Mouse (Mus musculus) liver, embryonic 14.5 days (tissue): ENCODE data around the gene Tm9sf4. TPM values are rescaled to one million over a fixed set of nuclear protein-coding genes. Genes with fewer than 3 reads are reported as not detected.

Experiments used
- ATAC-seq: fragments of 200-750 bp; cut with Nextera tagmentation; 2 replicates; pipeline ENCODE4 v1.8.0; 2017; ENCODE audit warnings: moderate number of reproducible peaks, mild to moderate bottlenecking, moderate library complexity; ENCODE audit not compliant: insufficient read depth
- DNase-seq, 3 experiments: peaks; one replicate each; pipeline ENCODE4 v3.0.0-alpha.2; 2012 to 2013; ENCODE audit warnings: low read depth in 3 of 3, low spot score in 3 of 3
- H3K27ac ChIP-seq: fragments of 300-500 bp; sonication (generic); 2 replicates; pipeline ENCODE4 v1.5.1; 2014; ENCODE audit warnings: moderate library complexity, mild to moderate bottlenecking, control low read depth, inconsistent platforms
- H3K27me3 ChIP-seq: fragments of 300-500 bp; sonication (generic); 2 replicates; pipeline ENCODE4 v1.6.1; 2014; ENCODE audit warnings: mild to moderate bottlenecking, low read length, moderate library complexity; ENCODE audit not compliant: control insufficient read depth, insufficient read depth
- H3K36me3 ChIP-seq: fragments of 300-500 bp; sonication (generic); replicated peaks from 2 replicates; pipeline ENCODE4 v1.6.1; 2014; ENCODE audit warnings: low read depth; ENCODE audit not compliant: control insufficient read depth, insufficient read depth
- H3K4me1 ChIP-seq, 2 experiments: fragments of 200-500 bp in 1 of 2; fragments of 300-500 bp in 1 of 2; sonication (generic) in 1 of 2; replicated peaks; 2 replicates each; pipeline ENCODE4 v1.6.1; 2012 to 2014; ENCODE audit warnings: antibody characterized with exemption in 1 of 2, inconsistent platforms in 1 of 2, low read length in 1 of 2; ENCODE audit not compliant: control insufficient read depth in 2 of 2, insufficient read depth in 2 of 2
- H3K4me2 ChIP-seq: fragments of 300-500 bp; sonication (generic); 2 replicates; pipeline ENCODE4 v1.6.1; 2014; ENCODE audit warnings: low read depth, mild to moderate bottlenecking, control low read depth, moderate library complexity
- H3K4me3 ChIP-seq, 2 experiments: fragments of 200-500 bp in 1 of 2; fragments of 300-500 bp in 1 of 2; sonication (generic) in 1 of 2; 2 replicates each; pipeline ENCODE4 v1.5.1; 2012 to 2014; ENCODE audit warnings: low read depth in 2 of 2, low read length in 2 of 2, mild to moderate bottlenecking in 2 of 2, control low read depth in 1 of 2, inconsistent platforms in 1 of 2, moderate library complexity in 1 of 2; ENCODE audit not compliant: insufficient read depth in 1 of 2
- H3K9ac ChIP-seq: fragments of 300-500 bp; sonication (generic); replicated peaks from 2 replicates; pipeline ENCODE4 v1.6.1; 2014; ENCODE audit warnings: mild to moderate bottlenecking, control low read depth, moderate library complexity
- H3K9me3 ChIP-seq: fragments of 300-500 bp; sonication (generic); 2 replicates; pipeline ENCODE4 v1.6.1; 2016; ENCODE audit warnings: low read length, mixed read lengths; ENCODE audit not compliant: control insufficient read depth
- CTCF ChIP-seq: IDR thresholded peaks from 2 replicates; pipeline ENCODE4 v1.5.1; 2016; ENCODE audit warnings: antibody characterized with exemption, low read depth, control low read depth
- EP300 ChIP-seq: IDR thresholded peaks from 2 replicates; pipeline ENCODE4 v1.6.1; 2016; ENCODE audit warnings: antibody characterized with exemption, low read depth
- WGBS: fragments of 180-500 bp; shearing (Covaris S2); extraction: QIAGEN DNeasy Blood & Tissue Kit; methylation state at CpG from one replicate; pipeline ENCODE4 v1.1.7; 2014; ENCODE audit not compliant: insufficient replicate concordance; 5-methylcytosine and 5-hydroxymethylcytosine counted together
- polyA plus RNA-seq, 2 experiments: library from polyadenylated mRNA; depleted of rRNA in 1 of 2; stranded (reverse) in 1 of 2; unstranded in 1 of 2; fragments of >200 nt; fragmentation: Nextera tagmentation in 1 of 2; extraction: Ambion mirVana in 1 of 2; gene quantifications; 2 replicates each; pipeline versions ENCODE4 v1.2.1 to v1.2.3; 2012 to 2014

Gene Tm9sf4
- polyA plus RNA-seq, 2 experiments = 13.0 to 23.7 TPM

GRCm38 (mm10) chr2:153237891-153238290 lies 76.8 kb downstream of the Tm9sf4 start:
- DNase-seq (no peak), ATAC-seq (no peak)
- peaks cover 63% of the 10 kb centered on the region for H3K36me3 ChIP-seq
- peak overlapping the region; percentile 88 for H3K27ac ChIP-seq
- peak overlapping the region; percentile 97 for H3K4me2 ChIP-seq
- peak overlapping the region; percentile 14 to 88; a peak in 3 of 4 replicates for H3K4me3 ChIP-seq
- H3K4me1 ChIP-seq = peaks cover 30 to 31% of the 10 kb centered on the region in 2 experiments
- H3K9ac ChIP-seq = peak overlapping the region; percentile 97
- TF ChIP-seq CTCF (no peak), EP300 (no peak)
- H3K27me3 ChIP-seq = no peaks in the 10 kb centered on the region
- H3K9me3 ChIP-seq = no peaks in the 10 kb centered on the region
- 81% methylated on average over 4 of the region's 4 CpGs for WGBS

GRCm38 (mm10) chr2:153238406-153238805 lies 77.3 kb downstream of the Tm9sf4 start:
- H3K9me3 ChIP-seq = no peaks in the 10 kb centered on the region
- peak overlapping the region; percentile 88 for H3K27ac ChIP-seq
- DNase-seq (no peak), ATAC-seq (no peak)
- 47% methylated on average over 2 of the region's 2 CpGs for WGBS
- peak overlapping the region; percentile 82 to 88 for H3K4me3 ChIP-seq
- H3K36me3 ChIP-seq = peaks cover 58% of the 10 kb centered on the region
- peak overlapping the region; percentile 97 for H3K4me2 ChIP-seq
- peak overlapping the region; percentile 97 for H3K9ac ChIP-seq
- H3K27me3 ChIP-seq = no peaks in the 10 kb centered on the region
- H3K4me1 ChIP-seq = peaks cover 31 to 33% of the 10 kb centered on the region in 2 experiments
- TF ChIP-seq CTCF (no peak), EP300 (no peak)

- peak overlapping the region; percentile 97 for H3K9ac ChIP-seq
- peaks cover 50% of the 10 kb centered on the region for H3K36me3 ChIP-seq
- no peaks in the 10 kb centered on the region for H3K27me3 ChIP-seq
- 40% methylated on average over 7 of the region's 7 CpGs for WGBS
- peak overlapping the region; percentile 88 for H3K27ac ChIP-seq
- H3K9me3 ChIP-seq = no peaks in the 10 kb centered on the region
- H3K4me1 ChIP-seq = peaks cover 31 to 33% of the 10 kb centered on the region in 2 experiments
- TF ChIP-seq EP300 (no peak), CTCF (no peak)
- H3K4me3 ChIP-seq = peak overlapping the region; percentile 82 to 88
- no peak for DNase-seq
- peak overlapping the region; percentile 97 for H3K4me2 ChIP-seq
- ATAC-seq = no peak
Measured at GRCm38 (mm10) chr2:153239021-153239859, 78.1 kb downstream of the Tm9sf4 start.

DNA sequence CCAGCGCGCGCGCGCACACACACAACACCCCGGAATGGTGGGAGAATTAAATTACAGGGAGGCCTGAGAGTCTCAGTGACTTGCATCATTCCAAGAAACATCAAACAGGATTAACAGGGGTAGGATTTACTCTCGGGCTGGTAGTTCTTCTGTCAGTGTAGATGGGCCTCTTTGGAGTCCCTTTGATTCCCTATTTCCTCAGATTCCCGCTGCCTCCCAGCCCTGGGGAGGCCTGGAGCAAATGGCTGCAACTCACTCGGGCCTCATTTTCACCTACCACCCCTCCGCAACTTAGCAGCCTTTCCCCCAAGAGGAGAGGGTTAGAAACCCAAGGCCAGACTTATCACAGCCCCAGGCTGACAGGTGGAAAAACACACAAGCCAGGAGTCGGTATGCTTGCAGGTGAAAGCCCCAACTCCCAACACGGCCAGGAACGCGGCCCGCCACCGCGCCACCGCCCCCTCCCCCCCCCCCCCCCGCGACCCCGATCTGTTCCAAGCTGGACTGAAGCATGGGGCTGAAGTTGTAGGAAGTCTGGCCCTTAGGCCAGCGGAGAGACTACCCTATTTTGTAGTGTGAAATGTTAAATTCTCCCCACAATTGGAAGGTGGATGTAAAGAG lies 78.9 kb downstream of the Tm9sf4 start:
- peak overlapping the region; percentile 88 for H3K27ac ChIP-seq
- H3K9ac ChIP-seq = peak overlapping the region; percentile 97
- H3K4me1 ChIP-seq = peaks cover 31 to 33% of the 10 kb centered on the region in 2 experiments
- H3K36me3 ChIP-seq = peaks cover 44% of the 10 kb centered on the region
- DNase-seq (no peak), ATAC-seq (no peak)
- H3K4me2 ChIP-seq = peak overlapping the region; percentile 97
- peak overlapping the region; percentile 82 to 88 for H3K4me3 ChIP-seq
- 10% methylated on average over 22 of the region's 22 CpGs for WGBS
- no peaks in the 10 kb centered on the region for H3K9me3 ChIP-seq
- no peaks in the 10 kb centered on the region for H3K27me3 ChIP-seq
- TF ChIP-seq EP300 (no peak), CTCF (no peak)

DNA sequence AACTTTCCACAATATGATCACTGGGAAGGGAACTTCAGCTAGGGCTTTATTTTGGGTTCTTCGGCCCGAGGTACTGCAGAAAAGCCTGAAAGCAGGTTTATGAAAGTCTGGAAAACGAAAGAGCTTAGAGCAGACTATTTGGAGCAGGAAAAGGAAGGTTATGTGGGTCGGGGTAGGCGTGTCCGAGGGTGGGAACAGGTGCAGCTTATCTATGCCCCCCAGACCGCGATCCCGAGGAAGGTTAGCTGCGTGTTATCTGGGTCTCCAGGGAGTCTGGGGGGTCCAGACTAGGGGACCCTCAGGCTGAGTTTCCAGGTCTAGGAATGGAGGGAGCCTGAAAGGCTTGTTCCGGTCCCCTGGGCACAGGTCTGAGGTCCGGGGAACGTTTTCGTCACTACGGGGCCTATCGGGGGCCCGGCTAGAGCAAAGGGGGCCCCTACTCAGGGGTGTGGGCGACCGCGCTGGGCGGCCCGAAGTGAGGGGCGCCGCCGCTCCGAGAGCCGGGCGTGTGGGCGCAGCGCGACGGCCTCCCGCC lies 79.7 kb downstream of the Tm9sf4 start:
- peaks cover 31 to 33% of the 10 kb centered on the region in 2 experiments for H3K4me1 ChIP-seq
- H3K36me3 ChIP-seq = peaks cover 41% of the 10 kb centered on the region
- peak overlapping the region; percentile 88 for H3K27ac ChIP-seq
- TF ChIP-seq EP300 (peak; percentile 88), CTCF (no peak)
- H3K9ac ChIP-seq = peak overlapping the region; percentile 97
- peak overlapping the region; percentile 97 for H3K4me2 ChIP-seq
- no peaks in the 10 kb centered on the region for H3K27me3 ChIP-seq
- no peaks in the 10 kb centered on the region for H3K9me3 ChIP-seq
- DNase-seq (peak; percentile 74 to 77 (median 75)), ATAC-seq (peak; percentile 79)
- under 1% methylated on average over 33 of the region's 33 CpGs for WGBS
- peak overlapping the region; percentile 82 to 88 for H3K4me3 ChIP-seq
